Mouse (Mus musculus) naive thymus-derived CD4-positive, alpha-beta T cell, adult 5 months (primary cell): ENCODE measurements around the gene Elf1. TPM values are rescaled to one million over a fixed set of nuclear protein-coding genes. Genes with fewer than 3 reads are reported as not detected.

ENCODE experiments used
- polyA plus RNA-seq: library from polyadenylated mRNA; unstranded; fragments of 100-300 nt; shearing (Covaris generic); gene quantifications from one replicate; pipeline ENCODE4 v1.2.1, GENCODE M21; 2017

The Elf1 gene
- 494 TPM for polyA plus RNA-seq

DNA sequence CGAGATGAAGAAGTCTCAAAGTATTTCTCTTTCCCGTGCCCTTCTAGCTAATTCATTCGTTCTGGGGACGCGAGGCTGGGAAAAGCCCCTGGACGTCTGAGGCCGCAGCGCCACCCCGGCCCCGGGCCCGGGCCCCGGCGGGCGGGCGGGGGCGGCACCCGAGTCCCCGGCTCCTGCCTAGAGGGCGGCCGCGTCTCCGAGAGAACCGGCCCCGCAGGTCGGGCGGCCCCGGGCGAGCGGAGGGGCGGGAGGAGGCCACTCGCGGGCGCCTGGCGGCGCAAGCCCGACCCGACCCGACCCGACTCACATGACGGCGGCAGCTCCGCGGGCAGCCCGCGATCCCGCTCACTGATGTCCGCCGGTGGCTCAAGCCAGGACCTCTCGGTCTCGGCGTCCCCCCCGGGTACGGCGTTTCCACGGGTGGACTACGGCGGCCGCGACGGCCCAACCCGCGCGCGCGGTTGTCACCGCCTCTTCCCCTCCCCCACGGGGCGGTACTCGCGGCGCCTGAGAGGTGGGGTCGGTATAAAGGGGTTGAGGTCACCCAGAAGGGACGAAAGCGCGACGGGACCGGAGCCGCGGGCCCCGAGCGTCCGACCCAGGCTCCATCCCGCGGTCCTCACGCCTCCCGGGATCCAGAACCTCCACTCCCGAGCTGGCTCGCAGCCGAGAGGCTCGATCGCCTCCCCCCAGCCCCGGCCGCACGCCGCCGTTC lies at the start of gene Elf1:
Elf1 (plus strand) TSS at position 571 of the 715 bp plus-strand sequence.

DNA sequence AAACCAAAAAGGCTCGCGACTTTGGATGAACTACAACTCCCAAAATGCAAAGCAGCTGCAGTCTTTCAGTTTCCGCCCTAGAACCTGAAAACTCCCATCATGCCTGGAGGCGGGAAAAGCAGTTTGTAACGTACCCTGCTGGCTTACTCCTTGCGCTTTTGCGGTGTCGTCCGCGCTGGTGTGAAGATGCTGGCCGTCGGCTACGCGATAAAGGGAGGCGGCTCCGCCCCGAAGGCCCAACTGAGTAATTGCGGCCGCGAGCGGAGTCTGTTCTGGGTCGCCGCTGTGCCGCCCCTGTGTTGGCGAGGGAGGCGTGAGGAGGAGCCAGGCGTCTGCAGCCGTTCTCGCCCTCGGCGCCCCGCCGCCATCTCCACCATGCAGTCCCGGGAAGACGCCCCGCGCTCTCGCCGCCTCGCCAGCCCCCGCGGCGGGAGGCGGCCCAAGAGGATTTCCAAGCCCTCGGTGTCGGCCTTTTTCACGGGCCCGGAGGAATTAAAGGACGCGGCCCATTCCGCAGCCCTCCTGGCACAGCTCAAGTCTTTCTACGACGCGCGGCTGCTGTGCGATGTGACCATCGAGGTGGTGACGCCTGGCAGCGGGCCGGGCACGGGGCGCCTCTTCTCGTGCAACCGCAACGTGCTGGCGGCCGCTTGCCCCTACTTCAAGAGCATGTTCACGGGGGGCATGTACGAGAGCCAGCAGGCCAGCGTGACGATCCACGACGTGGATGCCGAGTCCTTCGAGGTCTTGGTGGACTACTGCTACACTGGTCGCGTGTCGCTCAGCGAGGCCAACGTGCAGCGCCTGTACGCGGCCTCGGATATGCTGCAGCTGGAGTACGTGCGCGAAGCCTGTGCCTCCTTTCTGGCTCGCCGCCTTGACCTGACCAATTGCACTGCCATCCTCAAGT lies 29.1 kb upstream of the Elf1 start, which contains the start of gene Kbtbd6:
Kbtbd6 (plus strand) TSS at position 155 of the 910 bp plus-strand sequence.

DNA sequence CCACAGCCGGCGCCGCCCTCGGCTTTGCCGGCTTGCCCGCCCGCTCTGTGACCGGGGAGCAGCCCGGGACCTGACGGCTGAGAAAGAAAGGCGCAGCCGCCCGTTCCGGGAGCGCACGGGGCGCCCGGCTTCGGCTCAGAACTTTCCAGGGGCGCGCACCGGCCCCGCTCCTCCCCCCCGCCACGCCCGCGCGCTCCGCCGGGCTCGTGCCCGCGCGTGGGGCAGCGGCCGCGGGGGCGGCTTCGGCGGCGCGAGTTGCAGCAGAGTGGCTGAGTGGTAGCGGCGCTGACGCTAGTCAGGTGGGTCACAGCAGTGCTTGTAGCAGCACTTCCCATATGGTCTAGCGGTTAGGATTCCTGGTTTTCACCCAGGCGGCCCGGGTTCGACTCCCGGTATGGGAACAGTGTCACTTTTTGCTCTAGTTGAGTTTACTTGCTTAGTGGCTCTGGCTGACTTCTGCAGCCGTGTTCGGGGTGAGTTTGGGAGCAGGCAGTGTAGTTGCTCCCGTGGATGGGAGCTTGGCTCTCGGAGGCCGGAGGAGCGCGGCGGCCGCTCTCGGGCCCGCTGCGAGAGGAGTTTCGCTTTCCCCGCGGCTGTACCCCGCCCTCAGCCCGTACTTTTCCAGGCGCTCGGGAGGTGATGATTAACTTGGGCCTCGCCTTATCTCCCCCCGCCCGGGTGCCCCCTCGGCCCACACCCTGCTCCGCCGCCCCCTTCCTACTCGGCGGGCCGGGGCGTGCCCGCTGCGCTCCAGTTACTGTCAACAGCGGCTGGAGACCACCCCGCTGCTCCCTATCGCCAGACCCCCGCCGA lies 551 bp downstream of the Elf1 start, which contains the start of gene Wbp4:
Wbp4 (minus strand) TSS at position 182 of the 813 bp plus-strand sequence.

DNA sequence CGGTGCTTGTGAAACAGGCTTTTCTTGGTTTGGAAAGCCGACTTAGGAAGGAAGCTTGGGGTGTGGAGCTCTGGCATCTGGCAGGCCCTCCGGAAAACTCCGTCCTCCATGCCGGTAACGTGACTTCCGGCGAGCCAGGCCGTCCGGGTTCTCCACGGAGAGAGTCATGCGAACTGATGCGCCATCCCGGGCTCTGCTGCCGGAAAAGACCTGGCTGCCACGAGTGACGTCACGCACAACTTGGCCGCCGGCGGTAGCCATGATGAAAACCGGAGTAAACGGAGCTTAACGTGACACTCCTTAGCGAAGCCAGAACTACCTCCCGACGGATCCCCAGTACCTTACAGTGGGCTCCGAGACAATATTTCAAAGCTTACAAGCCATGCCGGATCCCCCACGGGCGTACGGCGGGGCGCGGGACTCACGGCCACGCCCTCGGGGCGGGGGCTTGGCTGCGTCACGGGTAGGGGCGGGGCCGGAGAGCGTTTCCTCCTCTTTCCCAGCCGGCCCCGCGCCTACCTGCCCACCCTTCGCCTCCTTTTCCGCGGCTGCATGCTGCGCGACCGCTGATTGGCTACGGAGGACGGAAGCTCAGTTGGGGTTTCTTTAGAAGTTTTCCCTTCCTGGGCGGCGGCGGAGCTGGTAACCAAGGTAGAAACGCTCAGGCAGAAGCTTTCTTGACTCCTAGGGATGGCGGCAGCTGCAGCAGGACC lies 106.3 kb downstream of the Elf1 start, which contains the start of gene Sugt1:
Sugt1 (plus strand) TSS at position 553 of the 713 bp plus-strand sequence.

Other genes with a start within 250 kb of the Elf1 start
- gene Zfp957, start 233.8 kb upstream of the Elf1 start, polyA plus RNA-seq: not detected
- 349 TPM for gene Rgcc, start 179.5 kb upstream of the Elf1 start, polyA plus RNA-seq
- gene Naa16, start 90.4 kb upstream of the Elf1 start, polyA plus RNA-seq: 50.3 TPM
- gene Mtrf1, start 83.4 kb upstream of the Elf1 start, polyA plus RNA-seq: 2.7 TPM
- 2.6 TPM for gene Kbtbd7, start 54.7 kb upstream of the Elf1 start, polyA plus RNA-seq
- 0.20 TPM for gene Kbtbd6, start 29.4 kb upstream of the Elf1 start, polyA plus RNA-seq
- 43.5 TPM for gene Wbp4, start 326 bp downstream of the Elf1 start, polyA plus RNA-seq
- gene Sugt1, start 106.5 kb downstream of the Elf1 start, polyA plus RNA-seq: 136 TPM
- gene Cnmd, start 181.0 kb downstream of the Elf1 start, polyA plus RNA-seq: not detected